Mouse (Mus musculus) heart, adult 8-10 months (tissue): ENCODE results near the gene Ece1. TPM values are rescaled to one million over a fixed set of nuclear protein-coding genes. Genes with fewer than 3 reads are reported as not detected.

Experiments used
- total RNA-seq, 4 experiments: library from RNA; stranded (reverse); gene quantifications; 2 replicates each; pipeline ENCODE4 v1.2.4; 2022

Ece1 gene
- total RNA-seq, 4 experiments from 2014 or later: 101 to 124 (median 116) TPM

Other genes with a start within 250 kb of the Ece1 start
- 10 to 100 TPM; 12.1 to 16.5 (median 14.5) TPM for gene Rap1gap, start 197.5 kb upstream of the Ece1 start, total RNA-seq
- 10 to 100 TPM; 54.6 to 70.0 (median 62.3) TPM for gene Alpl, start 65.9 kb upstream of the Ece1 start, total RNA-seq
- gene Eif4g3, start 130.8 kb downstream of the Ece1 start, total RNA-seq: 10 to 100 TPM; 36.5 to 42.9 (median 41.0) TPM